Mouse (Mus musculus) megakaryocyte, embryonic 14.5 days (primary cell): ENCODE results near the gene Hist2h4. TPM values are rescaled to one million over a fixed set of nuclear protein-coding genes. Genes with fewer than 3 reads are reported as not detected.
"Not testable (repeated sequence)": the region's sequence is repeated elsewhere in the genome, so short reads cannot be mapped to it uniquely, and the experiment has no call there.

Experiments
- H3K27me3 ChIP-seq: replicated peaks from 2 replicates; pipeline ENCODE3; 2012; ENCODE audit warnings: inconsistent platforms
- H3K36me3 ChIP-seq: replicated peaks from 2 replicates; pipeline ENCODE3; 2012; ENCODE audit warnings: low read length, inconsistent platforms, mixed read lengths
- H3K4me1 ChIP-seq: 2 replicates; pipeline ENCODE4 v1.6.1; 2012; ENCODE audit warnings: inconsistent platforms
- H3K4me3 ChIP-seq: replicated peaks from 2 replicates; pipeline ENCODE3; 2012; ENCODE audit warnings: moderate library complexity, mild to moderate bottlenecking, inconsistent platforms
- H3K9me3 ChIP-seq: 2 replicates; pipeline ENCODE4 v1.6.1; 2012; ENCODE audit warnings: inconsistent platforms
- FLI1 ChIP-seq: IDR thresholded peaks from 2 replicates; pipeline ENCODE4 v1.6.1; 2012; ENCODE audit warnings: low read length, inconsistent platforms, mixed read lengths
- GATA1 ChIP-seq: IDR thresholded peaks from 3 replicates; pipeline ENCODE4 v1.6.1; 2012; ENCODE audit warnings: mixed read lengths, low read length, inconsistent platforms, borderline replicate concordance
- polyA plus RNA-seq: library from polyadenylated mRNA; stranded (reverse); fragments of >175 nt; gene quantifications from 2 replicates; pipeline ENCODE4 v1.2.3, GENCODE M21; 2012; ENCODE audit warnings: low replicate concordance; ENCODE audit not compliant: insufficient read depth

Hist2h4 gene
- polyA plus RNA-seq, 1 experiment: 6.1 TPM

DNA sequence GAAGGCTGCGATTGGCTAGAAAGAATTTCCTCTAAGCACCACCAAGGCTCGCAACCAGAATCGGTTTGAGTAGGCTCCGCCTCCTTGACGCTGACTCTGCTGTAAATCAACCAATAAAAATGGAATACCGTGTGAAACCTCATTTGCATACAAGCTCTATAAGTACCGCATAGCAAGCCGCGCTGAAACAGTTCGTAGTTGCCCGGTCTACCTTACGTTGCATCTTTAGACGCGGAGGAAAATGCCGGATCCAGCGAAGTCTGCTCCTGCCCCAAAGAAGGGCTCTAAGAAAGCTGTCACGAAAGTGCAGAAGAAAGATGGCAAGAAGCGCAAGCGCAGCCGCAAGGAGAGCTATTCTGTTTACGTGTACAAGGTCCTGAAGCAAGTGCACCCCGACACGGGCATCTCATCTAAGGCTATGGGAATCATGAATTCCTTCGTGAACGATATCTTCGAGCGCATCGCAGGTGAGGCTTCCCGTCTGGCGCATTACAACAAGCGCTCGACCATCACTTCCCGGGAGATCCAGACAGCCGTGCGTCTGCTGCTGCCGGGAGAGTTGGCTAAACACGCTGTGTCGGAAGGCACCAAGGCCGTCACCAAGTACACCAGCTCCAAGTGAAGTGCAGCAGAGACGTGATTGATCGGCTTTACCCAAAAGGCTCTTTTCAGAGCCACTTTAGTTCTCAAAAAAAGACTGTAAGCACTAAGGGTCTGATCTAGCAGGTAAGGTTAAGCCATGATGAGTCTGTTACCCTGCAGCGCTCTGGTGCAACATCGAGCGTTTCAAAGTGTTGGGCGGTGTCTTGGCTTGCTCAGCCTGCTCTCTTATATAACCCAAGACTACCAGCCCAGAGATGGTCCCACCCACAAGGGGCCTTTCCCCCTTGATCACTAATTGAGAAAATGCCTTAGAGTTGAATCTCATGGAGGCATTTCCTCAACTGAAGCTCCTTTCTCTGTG, 6.7 kb upstream of the Hist2h4 start, which contains the start of gene Hist2h2bb:
Hist2h2bb (plus strand) TSS at position 242 of the 964 bp plus-strand sequence.
- Histone ChIP-seq H3K36me3 (no peaks in the 10 kb centered on the region), H3K4me3 (peak within 1 kb of the TSS; percentile 94), H3K9me3 (no peaks in the 10 kb centered on the region), H3K4me1 (peaks cover 53% of the 10 kb centered on the region), H3K27me3 (no peaks in the 10 kb centered on the region)
- TF ChIP-seq GATA1 (no peak), FLI1 (no peak)

DNA sequence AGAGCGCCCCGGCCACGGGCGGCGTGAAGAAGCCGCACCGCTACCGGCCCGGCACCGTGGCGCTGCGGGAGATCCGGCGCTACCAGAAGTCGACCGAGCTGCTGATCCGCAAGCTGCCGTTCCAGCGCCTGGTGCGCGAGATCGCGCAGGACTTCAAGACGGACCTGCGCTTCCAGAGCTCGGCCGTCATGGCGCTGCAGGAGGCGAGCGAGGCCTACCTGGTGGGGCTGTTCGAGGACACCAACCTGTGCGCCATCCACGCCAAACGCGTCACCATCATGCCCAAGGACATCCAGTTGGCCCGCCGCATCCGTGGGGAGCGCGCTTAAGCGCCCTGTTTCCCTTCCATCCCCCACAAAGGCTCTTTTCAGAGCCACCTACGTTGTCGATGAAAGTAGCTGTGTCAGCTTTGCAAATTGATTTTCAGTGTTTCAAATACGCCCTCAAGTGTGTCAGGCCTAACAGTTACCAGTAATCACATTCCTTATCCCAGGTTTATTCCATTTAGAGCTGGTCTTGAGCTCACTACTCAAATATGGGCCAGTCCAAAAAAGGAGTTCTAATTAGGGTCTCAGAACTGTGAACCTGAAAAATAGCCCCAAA, 5.8 kb upstream of the Hist2h4 start:
- Histone ChIP-seq H3K4me1 (peaks cover 54% of the 10 kb centered on the region), H3K4me3 (peak overlapping the region; percentile 94)
- not testable (repeated sequence) for H3K27me3 ChIP-seq, H3K36me3 ChIP-seq, H3K9me3 ChIP-seq

GRCm38 (mm10) chr3:96268051-96268775, 5.1 kb upstream of the Hist2h4 start, which contains the start of gene Hist2h3b:
Gene Hist2h3b, plus strand, starts transcription at chr3:96268654.
- no peaks in the 10 kb centered on the region for H3K36me3 ChIP-seq
- no peaks in the 10 kb centered on the region for H3K27me3 ChIP-seq
- TF ChIP-seq GATA1 (no peak), FLI1 (no peak)
- H3K9me3 ChIP-seq: no peaks in the 10 kb centered on the region
- H3K4me3 ChIP-seq: peak within 1 kb of the TSS; percentile 94
- peaks cover 48% of the 10 kb centered on the region for H3K4me1 ChIP-seq

DNA sequence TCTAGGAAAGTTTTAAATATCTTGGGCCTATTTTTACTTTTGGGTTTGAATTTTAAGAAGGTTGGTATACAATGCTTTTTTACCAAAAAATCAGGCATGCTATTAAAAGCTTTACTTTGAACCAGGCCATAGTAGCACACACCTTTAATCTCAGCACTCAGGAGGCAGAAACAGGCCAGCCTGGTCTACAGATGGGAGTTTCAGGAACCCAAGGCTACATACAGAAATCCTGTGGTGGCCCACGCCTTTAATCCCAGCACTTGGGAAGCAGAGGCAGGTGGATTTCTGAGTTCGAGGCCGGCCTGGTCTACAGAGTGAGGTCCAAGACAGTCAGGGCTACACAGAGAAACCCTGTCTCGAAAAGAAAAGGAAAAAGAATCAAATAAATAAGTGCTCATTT, 4.4 kb upstream of the Hist2h4 start:
- H3K4me1 ChIP-seq: peaks cover 53% of the 10 kb centered on the region
- no peaks in the 10 kb centered on the region for H3K9me3 ChIP-seq
- no peaks in the 10 kb centered on the region for H3K27me3 ChIP-seq
- TF ChIP-seq FLI1 (no peak), GATA1 (no peak)
- H3K36me3 ChIP-seq: no peaks in the 10 kb centered on the region
- peak overlapping the region; percentile 53 for H3K4me3 ChIP-seq

GRCm38 (mm10) chr3:96266132-96266710, 3.1 kb upstream of the Hist2h4 start:
- H3K36me3 ChIP-seq: no peaks in the 10 kb centered on the region
- no peaks in the 10 kb centered on the region for H3K27me3 ChIP-seq
- peaks cover 63% of the 10 kb centered on the region for H3K4me1 ChIP-seq
- no peaks in the 10 kb centered on the region for H3K9me3 ChIP-seq
- H3K4me3 ChIP-seq: peak overlapping the region; percentile 14
- TF ChIP-seq FLI1 (no peak), GATA1 (no peak)

DNA sequence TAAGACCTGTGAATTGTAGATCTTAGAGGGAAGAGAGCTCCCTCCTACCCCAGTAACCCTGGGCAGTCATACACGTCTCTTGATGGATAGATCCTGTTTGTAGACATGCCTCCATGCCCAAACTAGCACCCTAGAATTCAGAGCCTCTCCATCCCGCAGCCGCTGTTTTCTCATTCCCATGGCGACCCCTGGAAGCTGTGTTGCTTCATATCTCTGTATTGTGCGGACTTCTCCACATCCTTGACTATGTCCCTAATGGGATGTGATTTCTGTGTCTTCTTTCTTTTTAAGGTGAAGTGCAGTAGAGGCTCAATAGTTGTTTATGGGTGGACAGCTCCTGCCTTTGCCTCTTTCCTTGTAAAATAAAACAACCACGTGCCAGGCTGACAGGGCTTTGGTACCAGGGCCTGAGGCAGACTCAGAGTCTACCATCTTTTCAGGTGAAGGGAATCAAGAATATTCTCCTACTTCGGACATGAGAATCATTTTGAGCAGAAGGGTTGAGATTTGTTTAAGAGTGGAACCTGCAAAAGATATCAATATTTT, 1.4 kb upstream of the Hist2h4 start:
- Histone ChIP-seq H3K9me3 (peaks cover 4% of the 10 kb centered on the region; the same call in 1 of the 2 replicates), H3K4me1 (peaks cover 62% of the 10 kb centered on the region), H3K4me3 (peak overlapping the region; percentile 93), H3K36me3 (no peaks in the 10 kb centered on the region), H3K27me3 (no peaks in the 10 kb centered on the region)
- TF ChIP-seq GATA1 (no peak), FLI1 (no peak)

DNA sequence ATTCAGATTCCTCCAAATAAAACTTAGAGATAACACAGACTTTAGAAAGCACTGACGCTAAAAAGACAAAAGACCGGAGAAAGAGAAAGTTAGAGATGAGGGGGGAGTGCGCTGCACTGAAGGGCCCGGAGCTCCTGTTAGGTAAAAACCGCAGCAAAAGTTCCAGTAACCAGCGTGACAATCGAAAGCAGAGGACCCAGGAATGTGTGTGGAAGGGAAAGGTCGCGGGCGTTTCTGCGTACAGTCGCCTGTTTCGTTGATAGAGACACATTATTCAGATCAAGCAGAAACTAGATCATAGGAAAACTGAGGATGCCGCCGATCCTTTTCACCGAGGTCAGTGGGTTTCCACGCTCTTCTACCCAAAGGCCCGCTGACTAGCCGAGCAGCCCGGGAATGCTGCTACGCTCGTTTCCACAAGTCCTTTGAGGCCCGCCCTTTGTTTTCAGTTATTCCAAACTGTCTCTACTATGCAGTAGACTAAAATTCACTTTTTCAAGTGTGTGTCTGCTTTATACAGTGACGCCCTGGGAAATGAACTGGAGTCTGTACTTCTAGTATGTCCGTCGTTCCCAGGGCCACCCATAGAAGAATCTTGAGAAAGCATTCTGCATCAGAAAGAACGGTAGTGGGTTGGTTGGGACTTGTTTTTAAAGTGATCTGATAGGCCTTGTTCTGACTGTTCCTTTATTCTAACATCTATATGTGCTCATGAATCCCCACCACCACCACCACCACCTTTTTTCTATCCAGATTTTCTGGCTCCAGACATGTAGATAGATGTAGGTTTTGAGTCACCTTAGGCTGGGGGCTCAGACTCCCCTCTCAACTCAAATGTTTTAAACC, 670 bp upstream of the Hist2h4 start:
- peaks cover 62% of the 10 kb centered on the region for H3K4me1 ChIP-seq

DNA sequence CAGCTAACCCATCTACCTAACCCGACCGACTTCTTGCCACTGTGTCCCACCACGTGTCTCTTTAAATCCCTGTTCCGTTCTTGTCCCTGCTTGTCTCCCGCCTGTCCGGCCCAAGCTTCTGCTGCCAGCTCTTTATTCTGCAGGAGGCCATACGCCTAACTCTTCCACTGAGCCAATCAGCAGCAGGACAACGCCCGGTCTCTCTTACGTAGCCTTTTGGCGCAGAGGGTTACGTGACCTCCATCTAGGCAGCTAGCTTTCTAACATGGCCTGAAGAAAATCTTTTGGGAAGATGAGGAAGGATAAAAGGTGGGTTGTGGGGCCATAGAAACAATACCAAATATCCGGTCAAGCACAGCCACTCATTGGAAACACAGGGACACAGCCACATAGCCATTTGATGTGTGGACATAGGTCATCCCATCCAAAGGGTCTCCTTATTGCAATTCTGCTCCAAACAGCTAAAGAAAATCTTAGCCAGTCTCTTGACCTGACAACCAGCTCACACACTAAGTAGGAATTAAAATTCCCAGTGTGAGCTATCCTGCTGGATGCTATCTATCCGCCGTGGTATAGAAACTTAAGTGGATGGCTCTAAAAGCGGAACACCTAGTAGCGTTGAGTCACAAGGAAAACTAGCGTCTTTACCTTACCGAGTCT, 765 bp downstream of the Hist2h4 start:
- no peak for TF ChIP-seq FLI1
- Histone ChIP-seq H3K4me3 (peak overlapping the region; percentile 93), H3K9me3 (peaks cover 4% of the 10 kb centered on the region; the same call in 1 of the 2 replicates), H3K36me3 (no peaks in the 10 kb centered on the region), H3K4me1 (peaks cover 60% of the 10 kb centered on the region), H3K27me3 (no peaks in the 10 kb centered on the region)

More for the DNA sequence above, 670 bp upstream of the Hist2h4 start:
- peak overlapping the region; percentile 93 for H3K4me3 ChIP-seq
- H3K9me3 ChIP-seq: peaks cover 4% of the 10 kb centered on the region; the same call in 1 of the 2 replicates
- no peaks in the 10 kb centered on the region for H3K36me3 ChIP-seq
- TF ChIP-seq FLI1: no peak
- no peak for TF ChIP-seq GATA1
- no peaks in the 10 kb centered on the region for H3K27me3 ChIP-seq
